Mouse (Mus musculus): ENCODE measurements around the gene Klf12. TPM values are rescaled to one million over a fixed set of nuclear protein-coding genes. Genes with fewer than 3 reads are reported as not detected.
A peak's percentile ranks its signal among the peaks of the same experiment; 100 is the strongest.

Klf12 gene
- polyA plus RNA-seq, 2 experiments from 2014 or later: 1.7 to 3.1 TPM

DNA sequence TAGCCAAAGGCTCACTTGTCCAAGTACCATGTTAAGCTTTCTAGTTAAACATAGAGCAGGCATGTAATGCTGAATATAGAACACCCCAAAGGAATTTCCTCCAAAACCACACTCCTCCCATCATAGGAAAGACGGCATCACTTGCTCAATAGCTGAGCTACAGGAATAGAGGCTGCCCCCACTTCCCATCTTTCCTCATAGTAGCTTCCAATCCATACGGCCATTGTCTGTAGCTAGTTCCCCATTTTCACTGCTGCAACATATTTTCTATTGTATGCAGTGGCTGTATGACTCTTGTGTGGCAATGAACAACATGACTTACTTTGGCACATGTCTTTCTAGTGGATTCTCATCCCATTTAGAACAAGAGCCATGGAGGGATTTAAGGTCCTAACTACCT, 267.3 kb downstream of the Klf12 start:
- no peak for ATAC-seq

DNA sequence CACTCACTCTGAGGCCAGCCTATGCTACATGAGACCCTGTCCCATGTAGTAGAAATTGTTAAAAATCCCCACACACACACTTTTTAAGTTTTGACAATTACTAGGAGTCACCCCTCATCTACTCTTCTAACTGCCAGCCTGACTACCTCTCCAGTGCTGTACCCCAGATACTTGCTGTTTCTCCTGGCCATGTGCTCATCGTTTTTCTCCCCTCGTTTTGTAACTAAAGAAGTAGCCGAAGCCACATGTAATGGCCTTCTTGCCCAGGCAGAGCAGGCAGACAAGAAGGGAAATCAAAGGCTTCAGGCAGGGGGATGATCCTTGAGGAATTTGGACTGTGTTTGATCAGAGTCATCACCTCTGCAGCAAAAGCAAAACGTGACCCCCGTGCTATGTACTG, 274.0 kb downstream of the Klf12 start:
- ATAC-seq: no peak

DNA sequence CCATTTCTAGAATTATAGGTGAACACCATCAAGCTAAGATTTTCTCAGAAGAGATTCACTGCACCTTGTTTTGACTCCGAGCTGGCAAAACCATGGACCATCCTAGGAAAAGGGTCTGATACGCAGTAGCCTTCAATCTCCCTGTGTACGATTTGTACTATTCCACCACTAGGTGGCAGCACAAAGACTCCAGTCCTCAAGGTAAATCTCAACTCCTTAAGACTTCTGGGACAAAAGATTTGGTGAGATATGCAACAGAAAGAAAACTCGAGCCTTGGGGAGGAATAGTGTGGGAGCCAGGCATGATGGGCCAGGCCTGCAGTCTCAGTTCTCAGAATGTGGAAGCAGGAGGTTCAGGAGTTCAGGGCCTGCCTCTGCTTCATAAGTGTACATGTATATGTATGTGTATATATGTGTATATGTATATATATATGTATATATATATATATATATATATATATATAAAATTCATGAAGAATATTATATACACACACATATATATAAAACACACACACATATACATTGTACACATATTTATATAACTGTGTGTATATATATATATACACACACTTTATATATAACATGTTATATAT, 274.6 kb downstream of the Klf12 start:
- no peak for ATAC-seq

DNA sequence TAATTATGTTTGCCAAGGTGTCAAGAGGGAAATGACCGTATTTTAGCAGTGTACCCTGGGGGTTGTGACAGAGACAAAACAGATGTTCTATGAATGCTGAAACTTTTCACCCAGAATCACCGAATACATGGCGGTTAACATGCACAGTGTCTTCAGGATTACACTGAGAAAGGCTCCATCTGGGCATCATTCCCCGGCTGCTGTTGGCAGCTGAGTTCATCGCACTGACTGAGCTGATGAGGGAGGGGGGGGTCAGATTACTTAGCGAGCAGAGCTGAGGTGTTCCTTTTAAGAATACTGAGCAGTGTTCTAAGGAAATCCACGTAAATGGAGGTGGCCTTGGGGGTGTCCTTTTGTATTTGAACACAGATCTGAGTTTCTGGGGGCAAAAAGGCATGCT, 301.0 kb downstream of the Klf12 start:
- ATAC-seq: no peak

DNA sequence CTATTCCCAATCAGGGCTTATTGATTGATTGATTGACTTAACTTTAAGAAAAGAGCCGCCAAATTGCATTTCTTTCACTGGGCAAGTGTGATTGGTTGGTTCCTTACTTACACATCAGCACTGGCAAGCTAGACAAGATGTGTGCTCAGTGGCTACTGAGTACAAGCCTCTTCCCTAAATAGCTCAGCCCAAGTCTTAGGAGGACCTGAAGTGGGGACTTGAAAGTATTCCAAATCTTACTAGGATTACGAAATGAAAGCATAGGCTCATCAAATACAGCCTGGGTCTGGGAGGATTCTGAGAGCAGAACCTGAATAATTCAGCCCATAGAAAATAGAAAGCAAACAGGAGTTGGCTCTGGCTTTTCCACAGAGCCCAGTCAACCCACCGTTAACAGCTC, 303.3 kb downstream of the Klf12 start:
- ATAC-seq: no peak

DNA sequence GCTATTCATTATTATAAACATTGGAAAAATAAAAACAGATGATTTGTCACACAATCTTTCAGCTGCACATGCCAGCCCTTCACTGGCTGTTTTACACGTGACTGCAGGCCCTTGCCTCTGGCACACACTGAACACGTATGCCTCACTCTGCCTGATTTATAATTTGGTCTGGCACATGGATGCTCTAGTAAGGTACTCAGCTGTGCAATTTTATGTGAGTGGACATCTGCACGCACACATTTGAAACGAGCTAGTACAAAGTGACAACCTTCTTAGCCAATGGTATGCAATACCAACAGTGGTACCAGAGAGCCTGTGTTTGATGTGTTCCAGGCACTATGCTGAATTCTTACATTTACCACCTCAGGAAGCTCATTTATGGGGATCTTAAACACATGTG, 316.6 kb downstream of the Klf12 start:
- ATAC-seq: no peak

DNA sequence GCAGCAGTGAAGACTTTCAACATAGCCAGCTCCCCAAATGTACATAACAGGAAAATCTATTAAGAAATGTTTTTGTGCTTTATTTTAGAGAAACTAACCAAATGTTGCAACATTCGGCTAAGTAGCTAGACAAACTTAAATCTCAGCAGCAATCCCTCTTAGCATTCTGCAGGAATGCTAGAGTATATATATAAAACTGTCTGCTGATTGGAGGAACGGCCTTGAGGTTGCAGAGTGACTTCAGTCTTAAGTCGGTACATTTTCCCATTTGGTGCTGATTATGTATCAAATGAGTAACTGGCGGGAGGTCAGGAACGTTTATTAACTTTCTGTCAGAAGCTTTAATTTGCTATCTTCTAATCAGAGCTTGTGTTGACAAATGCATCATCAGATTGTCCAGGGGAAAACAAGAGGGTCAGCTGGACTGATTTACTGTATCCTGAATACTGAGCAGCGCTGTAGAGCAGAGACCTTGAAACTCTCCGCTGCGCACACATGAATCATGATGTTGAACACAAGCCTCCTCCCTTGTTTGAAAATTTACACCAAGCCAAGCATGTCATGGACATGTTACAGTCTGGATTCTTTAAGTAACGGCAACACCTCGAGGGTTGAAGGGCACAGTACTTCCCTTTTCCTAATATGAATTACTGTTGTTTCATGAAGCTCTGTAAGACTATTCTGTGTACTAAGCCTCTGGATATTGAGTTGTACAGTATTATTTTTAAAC, 323.8 kb downstream of the Klf12 start:
- no peak for ATAC-seq

DNA sequence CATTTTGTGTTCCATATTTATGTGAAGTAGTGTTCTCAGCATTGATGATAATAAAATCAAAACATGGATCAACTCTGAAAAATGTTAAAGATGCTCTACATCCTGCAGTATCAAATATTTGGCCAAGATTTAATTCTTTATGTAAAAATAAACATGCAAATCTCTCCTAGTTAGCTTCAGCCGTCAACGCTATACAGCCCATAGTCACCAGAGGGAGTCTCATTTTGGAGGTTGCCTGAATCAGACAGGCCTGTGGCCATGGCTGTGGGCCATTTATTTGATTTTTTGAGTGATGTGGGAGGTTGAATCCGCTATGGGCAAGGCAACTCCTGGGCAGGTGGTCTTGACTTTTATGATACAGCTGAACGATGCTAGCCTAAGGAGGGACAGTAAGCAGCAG, 329.3 kb downstream of the Klf12 start:
- no peak for ATAC-seq

DNA sequence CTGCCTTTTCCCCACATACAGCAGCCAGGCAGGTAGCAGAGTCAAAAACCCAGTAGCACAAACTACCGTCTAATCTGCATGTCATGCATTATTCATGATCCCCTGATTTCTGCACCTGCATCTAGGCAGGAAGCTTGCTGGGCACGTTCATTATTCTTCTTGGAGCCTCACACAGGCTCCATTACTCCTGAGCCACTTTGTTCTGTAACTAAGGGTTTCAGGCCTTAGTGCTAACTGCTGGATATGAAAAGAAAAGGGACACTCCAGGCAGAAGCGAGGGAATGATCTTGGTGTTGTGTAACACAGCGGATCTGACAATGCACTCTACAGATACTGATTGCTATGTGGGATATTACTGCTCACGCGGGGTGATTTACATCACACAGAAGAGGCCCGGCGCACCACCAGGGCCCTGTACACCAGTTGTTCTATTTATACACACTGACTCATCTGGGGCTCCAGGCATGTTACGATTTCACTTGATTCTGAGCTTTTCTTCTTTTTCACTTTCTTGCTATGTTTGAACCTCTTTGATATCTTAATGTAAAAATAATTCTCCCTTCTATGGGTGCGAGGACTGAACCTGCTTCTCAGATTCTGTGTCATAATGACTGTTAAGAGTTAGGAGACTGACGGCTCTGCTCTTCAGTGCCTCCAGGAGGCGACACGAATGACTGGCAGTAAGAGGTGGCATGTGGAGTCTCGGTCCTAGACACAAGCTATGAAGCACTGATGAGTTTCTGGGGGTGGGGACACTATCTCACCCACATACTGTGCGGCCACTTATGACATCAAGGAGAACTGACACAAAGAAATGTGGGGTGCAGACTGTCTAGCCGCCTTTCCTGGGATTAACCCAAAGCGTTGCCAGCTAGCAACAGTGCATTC, 340.0 kb downstream of the Klf12 start:
- ATAC-seq: no peak

DNA sequence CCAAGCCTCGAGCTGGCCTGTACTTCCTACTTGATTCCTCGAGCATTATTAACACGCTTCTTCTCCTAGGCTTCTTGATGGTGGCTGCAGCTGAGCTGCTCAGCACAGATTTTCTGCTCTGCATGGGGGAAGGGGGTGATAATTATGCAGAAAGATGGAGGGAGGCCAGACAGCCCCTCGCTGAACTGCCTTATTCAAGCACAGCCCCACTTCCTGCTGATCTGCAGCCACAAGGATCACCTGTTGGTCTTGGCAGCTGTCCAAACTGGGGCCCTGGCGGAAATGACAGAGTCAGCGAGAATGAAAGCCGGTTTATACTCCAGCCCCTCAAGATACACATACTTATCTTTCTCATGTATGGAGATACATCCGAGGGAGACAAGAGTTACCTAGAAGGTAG, 341.3 kb downstream of the Klf12 start:
- peak; percentile 90 for ATAC-seq

DNA sequence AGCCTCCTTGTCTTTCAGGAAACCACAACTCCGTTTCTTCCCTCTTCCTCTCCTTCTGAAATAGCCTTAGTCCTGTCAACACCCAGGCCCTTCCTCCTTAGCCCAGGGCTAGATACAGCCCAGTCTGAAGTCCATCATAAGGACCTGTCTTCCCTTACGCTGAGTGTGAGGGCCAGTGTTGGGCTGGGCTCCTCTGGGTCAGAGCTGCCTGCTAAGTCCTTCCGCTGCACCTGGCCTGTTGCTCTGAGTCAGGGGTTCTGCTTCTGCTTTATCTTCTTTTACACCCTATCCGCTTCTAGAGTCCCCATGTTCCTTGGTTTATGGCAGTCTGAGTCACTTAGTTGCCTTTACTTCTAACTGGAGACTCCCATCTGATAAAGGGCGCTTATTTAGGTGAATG, 351.0 kb downstream of the Klf12 start:
- no peak for ATAC-seq

DNA sequence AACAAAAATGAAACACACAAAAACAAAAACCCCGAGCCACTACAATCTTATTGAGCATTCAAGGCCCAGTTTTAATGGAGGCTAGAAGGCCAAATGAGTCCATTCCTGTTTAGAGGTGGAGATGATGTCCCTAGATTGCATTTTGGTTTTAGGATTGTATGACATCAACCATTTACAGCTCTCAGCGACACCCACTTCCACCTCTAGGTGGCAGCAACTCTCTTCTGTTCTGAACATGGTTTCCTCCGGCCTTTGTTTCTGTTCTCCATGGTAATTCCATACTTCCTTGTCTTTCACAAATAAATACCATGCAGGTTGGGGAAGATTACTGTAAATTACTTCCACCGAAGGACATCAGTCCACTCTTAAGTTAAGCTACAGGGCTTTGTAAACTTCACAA, 352.6 kb downstream of the Klf12 start:
- ATAC-seq: peak; percentile 82

DNA sequence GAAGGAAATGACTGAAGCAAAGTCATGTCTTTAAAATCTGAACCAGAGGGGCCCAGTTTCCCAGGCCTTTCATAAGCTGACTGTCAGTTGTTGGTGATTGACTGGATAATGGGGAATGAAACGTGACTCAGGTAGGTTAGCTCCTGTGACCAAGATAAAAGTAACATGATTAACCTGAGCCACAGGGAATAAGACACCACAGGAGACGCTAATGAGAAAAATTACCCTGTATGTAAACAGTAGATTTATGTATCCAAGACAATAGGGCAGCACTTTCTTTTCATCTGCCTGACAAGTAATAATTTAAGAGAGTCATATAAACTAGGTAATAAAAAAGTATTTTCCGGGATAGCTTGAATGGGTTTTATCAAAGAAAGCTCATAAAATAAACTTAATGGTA, 372.6 kb downstream of the Klf12 start:
- ATAC-seq: no peak

DNA sequence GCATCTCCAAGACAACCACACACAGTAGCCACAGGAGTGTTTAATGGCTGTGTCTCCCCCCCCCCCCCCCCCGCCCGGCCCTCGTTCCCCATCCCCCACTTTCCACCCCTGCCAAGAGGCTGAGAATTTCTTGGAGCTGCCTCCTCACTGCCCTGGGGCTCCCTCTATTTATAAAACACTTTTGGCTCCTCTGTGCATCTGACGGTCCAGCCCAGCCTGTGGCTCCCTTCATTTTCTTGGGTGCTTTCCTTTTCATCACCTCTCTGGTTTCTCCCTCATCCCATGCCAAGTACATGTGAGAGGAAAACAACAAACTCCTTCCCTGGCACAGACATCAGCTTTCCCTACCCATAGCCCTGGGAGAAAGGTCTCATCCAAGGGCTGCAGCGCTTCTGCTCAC, 373.6 kb downstream of the Klf12 start:
- no peak for ATAC-seq

DNA sequence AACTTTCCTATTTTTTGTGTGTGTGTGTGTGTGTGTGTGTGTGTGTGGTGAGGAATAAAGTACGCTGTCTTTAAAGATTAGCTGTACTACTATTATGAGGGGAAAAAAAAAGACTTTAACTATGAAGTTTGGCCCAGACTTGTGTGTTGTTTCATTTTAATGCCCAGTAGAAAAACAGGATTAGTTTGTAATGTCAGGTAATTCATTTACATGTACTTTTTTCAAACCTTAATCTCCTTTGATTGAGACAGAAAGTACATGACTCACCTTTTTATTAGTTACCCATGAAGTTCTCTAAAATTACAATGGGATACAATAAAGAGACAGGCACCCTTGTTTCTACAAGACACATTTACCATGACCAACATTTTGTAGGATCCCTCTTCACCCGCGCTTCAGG, 383.6 kb downstream of the Klf12 start:
- ATAC-seq: no peak

DNA sequence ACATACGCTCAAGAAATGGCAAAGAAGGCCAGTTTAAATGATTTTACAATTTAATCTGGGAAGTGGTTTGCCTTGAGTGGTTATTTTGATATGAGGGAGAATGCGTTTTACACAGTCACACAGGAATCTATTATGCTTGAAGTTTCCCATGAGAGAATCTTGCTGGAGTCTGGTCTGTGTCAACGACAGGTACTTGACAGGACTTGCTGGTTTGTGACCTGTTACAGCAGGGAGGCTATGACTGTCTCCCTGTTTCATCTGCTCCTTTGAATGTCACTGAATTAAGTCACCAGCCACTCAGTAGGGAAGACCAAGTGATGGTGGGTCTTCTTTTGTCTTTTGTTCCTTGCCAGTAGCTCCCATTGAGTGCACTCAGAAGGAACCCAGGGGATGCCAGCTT, 385.6 kb downstream of the Klf12 start:
- no peak for ATAC-seq

DNA sequence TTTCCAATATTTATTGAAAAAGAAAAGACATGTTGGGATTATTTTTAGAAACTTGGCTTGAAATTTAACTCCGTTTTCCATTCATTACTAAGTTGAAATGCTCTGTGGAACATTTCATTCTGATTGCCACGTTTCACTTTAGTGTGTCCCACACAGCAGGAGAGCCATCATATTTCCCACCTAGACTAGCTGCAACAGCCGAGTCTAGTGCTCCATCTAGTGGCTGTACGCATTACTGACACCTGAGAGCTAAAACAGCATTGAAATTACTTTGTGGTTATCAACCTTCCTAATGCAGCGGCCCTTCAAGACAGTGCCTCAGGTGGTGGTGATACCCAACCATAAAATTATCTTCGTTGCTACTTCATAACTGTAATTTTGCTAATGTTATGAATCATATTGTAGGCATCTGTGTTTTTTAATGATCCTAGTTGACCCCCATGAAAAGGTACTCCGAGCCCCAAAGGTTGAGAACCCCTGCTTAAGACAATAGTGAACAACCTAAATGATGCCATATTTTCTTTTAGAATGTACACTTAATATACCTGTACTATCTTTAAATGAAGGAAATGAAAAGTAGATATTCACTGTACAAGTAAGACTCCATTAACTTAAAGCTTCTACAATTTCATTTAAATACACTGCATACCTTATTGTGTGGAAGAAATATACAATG, 389.6 kb downstream of the Klf12 start:
- peak; percentile 59 for ATAC-seq

DNA sequence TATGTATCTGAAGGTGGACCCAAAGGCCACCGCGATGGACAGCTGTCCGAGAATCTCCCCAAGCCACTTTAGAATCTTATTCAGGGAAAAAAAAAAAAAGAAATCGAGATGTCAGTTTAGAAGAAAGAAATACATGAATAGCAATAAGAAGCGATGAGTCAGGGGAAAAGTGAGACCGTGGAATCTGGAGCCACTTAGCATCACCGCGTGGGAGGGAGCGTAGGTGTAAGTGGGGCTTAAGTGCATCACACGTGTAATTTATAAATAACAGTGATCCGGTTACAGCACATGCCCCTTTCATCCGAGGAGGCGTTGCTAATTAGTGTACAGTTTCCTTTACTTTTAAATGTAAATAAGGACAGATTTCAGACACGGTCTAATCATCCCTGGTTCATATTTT, 390.4 kb downstream of the Klf12 start:
- ATAC-seq: no peak

DNA sequence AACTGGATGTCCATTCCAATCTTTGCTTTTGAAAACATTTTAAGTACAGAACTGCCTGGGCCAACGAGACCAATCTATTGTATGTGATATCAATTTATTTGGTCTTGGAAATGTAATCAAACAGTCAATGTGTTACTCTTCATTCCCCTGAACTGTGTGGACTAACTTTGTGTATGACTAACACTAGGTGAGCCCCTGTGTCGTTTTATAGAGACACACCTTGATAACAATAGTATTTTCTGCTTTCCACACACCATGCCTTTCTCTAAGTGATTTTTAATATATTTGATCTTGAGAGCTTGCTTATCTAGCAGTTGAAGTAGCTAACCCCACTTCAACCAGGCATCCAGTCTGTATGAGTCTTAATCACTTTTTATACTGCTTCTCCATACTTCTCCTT, 398.0 kb downstream of the Klf12 start:
- ATAC-seq: no peak

DNA sequence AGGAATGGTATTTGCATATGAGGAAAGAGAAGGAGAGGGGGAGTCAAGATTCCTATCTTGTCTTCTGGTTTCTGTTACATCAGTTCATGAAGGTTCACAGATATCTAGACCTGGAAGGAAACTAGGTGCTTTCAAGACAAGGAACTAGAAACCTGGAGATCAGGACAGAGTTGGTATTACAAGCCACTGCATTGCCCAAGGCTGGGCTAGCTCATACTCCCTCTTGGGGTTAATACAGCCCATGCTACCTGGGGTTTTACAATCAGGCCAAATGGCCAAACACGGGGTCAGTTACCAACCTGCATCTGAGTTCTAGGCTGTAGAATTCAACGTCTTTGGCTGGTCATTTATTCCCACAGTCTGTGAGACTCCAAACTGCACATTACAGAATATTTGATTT, 398.9 kb downstream of the Klf12 start:
- ATAC-seq: no peak

DNA sequence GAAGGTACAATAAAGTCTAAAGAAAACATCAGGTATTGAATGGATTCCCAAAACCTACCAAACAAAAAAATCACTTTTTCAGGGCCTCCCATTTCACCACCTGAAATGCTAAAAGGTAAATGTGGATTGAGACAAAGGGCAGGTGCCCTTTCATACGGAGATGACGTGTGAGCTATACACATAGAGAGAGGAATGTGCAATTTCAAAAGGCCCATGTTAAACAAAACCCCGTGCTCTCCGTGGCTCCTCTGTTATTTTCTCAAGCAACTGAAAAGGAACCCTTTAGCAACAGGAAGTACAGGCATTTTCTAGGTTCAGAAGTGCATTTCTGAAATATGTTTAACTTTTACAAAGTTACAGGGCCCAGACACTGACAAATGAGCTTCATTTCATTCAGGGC, 399.4 kb downstream of the Klf12 start:
- no peak for ATAC-seq

DNA sequence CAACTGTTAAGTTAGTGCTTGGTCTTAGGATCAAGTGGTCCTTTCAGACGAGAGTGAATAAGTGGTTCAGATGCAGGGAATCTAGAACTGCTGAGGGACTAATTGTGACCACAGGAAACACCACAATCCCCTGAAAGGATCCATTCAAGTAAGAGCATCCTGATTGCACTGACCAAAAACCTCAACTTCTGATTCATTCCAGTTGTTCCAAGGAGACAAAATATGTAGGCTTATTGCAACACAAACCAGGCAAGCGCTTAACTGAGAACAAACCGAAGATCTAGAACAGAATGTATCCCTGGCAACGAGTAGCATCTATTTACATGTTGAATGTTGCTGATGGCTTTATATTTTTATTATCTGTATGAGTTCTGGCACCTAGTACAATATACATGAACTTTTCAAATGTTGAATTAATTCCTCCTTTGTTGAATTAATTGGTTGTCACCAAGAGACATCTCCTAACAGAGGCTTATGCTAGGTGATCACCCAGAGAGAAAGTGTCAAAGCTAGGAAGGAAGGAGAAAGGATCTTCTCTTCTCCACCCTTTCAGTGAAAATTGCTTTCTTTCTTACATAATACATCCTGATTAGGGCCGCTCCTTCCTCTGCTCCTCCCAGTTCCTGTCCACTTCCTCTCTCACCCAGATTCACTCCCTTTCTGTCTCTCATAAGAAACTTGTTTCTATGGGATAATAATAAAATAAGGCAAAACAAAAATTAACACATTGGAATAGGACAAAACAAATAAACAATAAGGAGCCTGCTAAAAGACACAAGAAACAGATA, 407.5 kb downstream of the Klf12 start:
- ATAC-seq: no peak
